Mouse (Mus musculus) spleen, adult 2 months (tissue): ENCODE data around the gene Gabrr3. TPM values are rescaled to one million over a fixed set of nuclear protein-coding genes. Genes with fewer than 3 reads are reported as not detected.
A peak's percentile ranks its signal among the peaks of the same experiment; 100 is the strongest.
"Not testable (repeated sequence)": the region's sequence is repeated elsewhere in the genome, so short reads cannot be mapped to it uniquely, and the experiment has no call there.

Experiments used
- DNase-seq, 2 experiments: peaks; one replicate each; pipeline versions ENCODE4 v3.0.0 to v3.0.0-alpha.2; 2012 to 2021; ENCODE audit warnings: low spot score in 2 of 2, low read depth in 1 of 2
- H3K27ac ChIP-seq: fragments of 200-500 bp; 2 replicates; pipeline ENCODE4 v1.5.1; 2012; ENCODE audit warnings: low read length, inconsistent platforms; ENCODE audit not compliant: insufficient read depth
- H3K27me3 ChIP-seq: fragments of 200-500 bp; 2 replicates; pipeline ENCODE4 v1.6.1; 2012; ENCODE audit warnings: mild to moderate bottlenecking, moderate library complexity, low read length, inconsistent platforms; ENCODE audit not compliant: control insufficient read depth, insufficient read depth
- H3K36me3 ChIP-seq: fragments of 200-500 bp; 2 replicates; pipeline ENCODE4 v1.6.1; 2012; ENCODE audit warnings: mild to moderate bottlenecking, low read length, inconsistent platforms; ENCODE audit not compliant: control insufficient read depth, insufficient read depth
- H3K4me1 ChIP-seq: fragments of 200-500 bp; 2 replicates; pipeline ENCODE4 v1.6.1; 2011; ENCODE audit warnings: inconsistent platforms; ENCODE audit not compliant: control insufficient read depth, insufficient read depth, insufficient read length
- H3K4me3 ChIP-seq: fragments of 200-500 bp; 2 replicates; pipeline ENCODE4 v1.5.1; 2011; ENCODE audit warnings: mild to moderate bottlenecking, inconsistent platforms; ENCODE audit not compliant: insufficient read depth, insufficient read length; ENCODE audit errors: extremely low read depth
- CTCF ChIP-seq: fragments of 200-500 bp; IDR thresholded peaks from 2 replicates; pipeline ENCODE4 v1.5.1; 2011; ENCODE audit warnings: mild to moderate bottlenecking, inconsistent platforms; ENCODE audit not compliant: insufficient read depth, insufficient read length, insufficient replicate concordance; ENCODE audit errors: extremely low read depth
- POLR2A ChIP-seq: fragments of 200-500 bp; IDR thresholded peaks from 2 replicates; pipeline ENCODE4 v1.6.1; 2011; ENCODE audit warnings: low read depth, low read length, inconsistent platforms
- WGBS: fragments of 180-500 bp; shearing (Covaris S2); methylation state at CpG from one replicate; pipeline ENCODE4 v1.1.7; 2018; 5-methylcytosine and 5-hydroxymethylcytosine counted together
- polyA plus RNA-seq: library from polyadenylated mRNA; depleted of rRNA; stranded (reverse); fragments of >200 nt; gene quantifications from 2 replicates; pipeline ENCODE4 v1.2.3, GENCODE M21; 2012

The Gabrr3 gene
- polyA plus RNA-seq, 1 experiment, result not detected

GRCm38 (mm10) chr16:59433181-59433580 is 26.0 kb downstream of the Gabrr3 start:
- WGBS, result 90% methylated on average over 11 of the region's 11 CpGs
- Histone ChIP-seq H3K4me1 (no peaks in the 10 kb centered on the region), H3K27me3 (no peaks in the 10 kb centered on the region), H3K27ac (no peak overlapping the region), H3K4me3 (no peak overlapping the region), H3K36me3 (no peaks in the 10 kb centered on the region)
- TF ChIP-seq POLR2A, result no peak
- no peak for DNase-seq

DNA sequence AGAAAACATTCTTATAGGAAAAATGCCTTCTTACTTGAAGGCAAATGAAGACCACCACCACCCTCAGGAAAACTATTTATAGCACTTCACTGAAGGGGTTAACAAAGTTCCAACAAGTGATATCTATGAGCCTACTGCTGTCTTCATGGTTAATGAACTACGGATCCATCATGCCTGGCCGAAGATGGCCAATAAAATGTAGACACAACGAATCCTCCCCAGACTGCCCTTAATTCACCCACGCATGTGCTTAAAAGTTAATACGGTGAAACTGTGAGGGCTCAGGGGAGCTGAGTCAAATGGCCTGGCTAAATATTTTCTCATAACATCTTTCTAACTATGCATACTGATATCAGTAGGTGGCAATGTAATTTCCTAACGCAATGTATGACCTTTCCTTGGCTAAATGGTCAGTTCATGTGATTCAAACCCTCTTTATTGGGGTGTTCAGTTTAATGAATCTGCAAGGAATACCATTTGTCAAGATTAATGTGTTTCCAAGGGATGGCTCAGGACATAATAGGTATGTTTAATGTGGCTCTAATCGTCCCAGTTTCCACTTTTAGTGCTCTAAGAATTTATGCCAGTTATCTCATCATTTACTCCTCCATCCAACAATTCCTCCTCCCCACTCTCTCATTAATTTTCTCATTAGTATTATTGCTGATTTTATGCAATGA is 37.9 kb downstream of the Gabrr3 start:
- no peaks in the 10 kb centered on the region for H3K4me1 ChIP-seq
- 89% methylated on average over 7 of the region's 7 CpGs for WGBS
- no peak for DNase-seq

GRCm38 (mm10) chr16:59448181-59448580 is 41.0 kb downstream of the Gabrr3 start:
- DNase-seq, result no peak
- Histone ChIP-seq H3K36me3 (no peaks in the 10 kb centered on the region), H3K27me3 (no peaks in the 10 kb centered on the region), H3K4me1 (peaks cover 5% of the 10 kb centered on the region; the same call in 1 of the 2 replicates), H3K4me3 (no peak overlapping the region), H3K27ac (no peak overlapping the region)
- no peak for TF ChIP-seq CTCF
- no peak for TF ChIP-seq POLR2A
- WGBS, result 84% methylated on average over 1 of the region's 1 CpGs

More for the DNA sequence above, 37.9 kb downstream of the Gabrr3 start:
- TF ChIP-seq CTCF (no peak), POLR2A (no peak)
- Histone ChIP-seq H3K27ac (no peak overlapping the region), H3K36me3 (no peaks in the 10 kb centered on the region), H3K4me3 (no peak overlapping the region), H3K27me3 (no peaks in the 10 kb centered on the region)

DNA sequence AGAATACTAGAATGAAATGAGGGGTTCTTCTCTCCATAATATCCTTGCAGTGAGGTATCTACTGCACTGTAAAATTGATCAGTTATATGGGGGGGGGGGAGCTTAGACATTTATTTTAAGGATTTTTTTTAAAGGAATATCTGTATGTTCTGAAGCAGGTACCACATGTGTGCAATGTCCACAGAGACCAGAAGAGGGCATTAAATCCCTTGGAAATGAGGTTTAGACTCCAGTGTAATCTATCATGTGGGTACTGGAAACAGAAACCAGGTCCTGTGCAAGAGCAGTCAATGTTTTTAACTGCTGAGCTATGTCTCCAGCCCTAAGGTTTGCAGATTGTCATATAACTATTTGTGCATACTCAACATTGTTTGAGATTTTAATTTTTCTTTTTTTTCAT is 42.0 kb downstream of the Gabrr3 start:
- TF ChIP-seq CTCF (no peak), POLR2A (no peak)
- no peaks in the 10 kb centered on the region for H3K27me3 ChIP-seq
- DNase-seq, result no peak

GRCm38 (mm10) chr16:59451813-59452212 is 44.7 kb downstream of the Gabrr3 start:
- Histone ChIP-seq H3K4me3 (no peak overlapping the region), H3K4me1 (peaks cover 5% of the 10 kb centered on the region; the same call in 1 of the 2 replicates), H3K27ac (no peak overlapping the region), H3K36me3 (no peaks in the 10 kb centered on the region), H3K27me3 (no peaks in the 10 kb centered on the region)
- TF ChIP-seq POLR2A (no peak), CTCF (no peak)
- 41% methylated on average over 5 of the region's 5 CpGs for WGBS
- DNase-seq, result no peak

More for the DNA sequence above, 42.0 kb downstream of the Gabrr3 start:
- H3K4me1 ChIP-seq, result peaks cover 5% of the 10 kb centered on the region; the same call in 1 of the 2 replicates
- no peak overlapping the region for H3K27ac ChIP-seq
- H3K36me3 ChIP-seq, result no peaks in the 10 kb centered on the region
- no peak overlapping the region for H3K4me3 ChIP-seq

GRCm38 (mm10) chr16:59459259-59459861 is 52.2 kb downstream of the Gabrr3 start:
- DNase-seq, result peak in 1 of 2 experiments; percentile 61
- not testable (repeated sequence) for H3K27ac ChIP-seq, H3K36me3 ChIP-seq, H3K4me3 ChIP-seq, H3K27me3 ChIP-seq
- WGBS, result 29% methylated on average over 5 of the region's 5 CpGs
- peaks cover 11% of the 10 kb centered on the region for H3K4me1 ChIP-seq

- 89% methylated on average over 4 of the region's 4 CpGs for WGBS
These were observed 56.4 kb downstream of the Gabrr3 start for GRCm38 (mm10) chr16:59463567-59463966.

More at GRCm38 (mm10) chr16:59463567-59463966, 56.4 kb downstream of the Gabrr3 start:
- Histone ChIP-seq H3K36me3 (no peaks in the 10 kb centered on the region), H3K4me3 (no peak overlapping the region), H3K27me3 (no peaks in the 10 kb centered on the region), H3K27ac (no peak overlapping the region), H3K4me1 (peaks cover 11% of the 10 kb centered on the region)
- TF ChIP-seq CTCF (no peak), POLR2A (no peak)
- DNase-seq, result no peak
